Mouse (Mus musculus): ENCODE results near the gene Defb6.

The Defb6 gene

DNA sequence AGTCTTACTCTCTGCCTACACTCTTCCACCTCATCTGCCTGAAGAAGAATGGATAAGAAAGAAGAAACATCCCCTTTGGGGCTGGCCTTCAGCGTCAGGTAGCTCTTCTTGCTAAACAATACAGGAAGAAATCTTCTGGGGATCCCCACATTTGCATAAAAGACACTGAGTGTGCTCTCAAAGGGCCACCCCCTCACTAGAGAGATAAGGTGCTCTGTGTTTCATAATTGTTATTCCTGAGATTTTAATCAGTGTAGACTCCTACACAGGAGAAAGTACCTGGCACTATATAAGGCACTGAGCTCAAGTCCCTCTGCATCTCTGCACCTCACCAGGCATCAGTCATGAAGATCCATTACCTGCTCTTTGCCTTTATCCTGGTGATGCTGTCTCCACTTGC, at the start of gene Defb6:
TSS of gene Defb6 (plus strand) at position 318 of the 400 bp plus-strand sequence.
- no peak for DNase-seq (ENCODE audit: low spot score)

DNA sequence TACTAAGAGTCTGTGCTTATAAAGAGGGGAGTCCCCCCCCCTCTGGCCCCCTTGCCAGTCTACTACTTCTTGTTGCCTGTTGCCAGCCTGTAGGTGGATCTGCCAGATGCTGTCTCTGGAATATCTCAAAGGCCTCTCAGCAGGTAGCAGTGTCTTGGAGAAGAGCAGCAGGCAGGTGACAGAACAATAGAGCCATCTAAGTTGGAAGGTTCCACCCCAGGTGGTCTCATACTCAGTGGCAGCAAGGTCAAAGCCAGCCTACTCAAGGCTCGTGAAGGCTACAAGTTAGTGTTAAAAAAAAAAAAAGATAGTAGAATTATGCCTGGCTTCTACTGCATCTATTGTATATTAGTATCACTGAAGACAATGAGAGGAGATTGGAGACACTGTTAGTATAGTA, 12.8 kb downstream of the Defb6 start:
- DNase-seq (ENCODE audit: low spot score): no peak

DNA sequence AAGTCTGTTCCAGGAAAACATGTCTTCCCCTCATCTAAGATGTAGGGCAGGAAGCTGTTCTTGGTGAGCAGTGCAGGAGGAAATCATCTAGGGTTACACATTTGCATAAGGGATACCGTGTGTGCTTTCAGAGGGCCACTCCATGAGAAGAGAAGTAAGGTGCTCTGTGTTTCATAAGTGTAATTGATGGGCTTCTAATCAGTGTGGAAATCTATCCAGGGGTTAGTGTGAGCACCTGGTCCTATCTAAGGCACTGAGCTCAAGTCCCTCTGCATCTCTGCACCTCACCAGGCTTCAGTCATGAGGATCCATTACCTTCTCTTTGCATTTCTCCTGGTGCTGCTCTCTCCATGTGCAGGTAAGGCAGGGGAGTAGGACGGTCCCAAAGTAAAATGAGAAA, 14.3 kb downstream of the Defb6 start, which contains the start of gene Defb46:
TSS of gene Defb46 (plus strand) at position 301 of the 400 bp plus-strand sequence.
- DNase-seq (ENCODE audit: low spot score): no peak

DNA sequence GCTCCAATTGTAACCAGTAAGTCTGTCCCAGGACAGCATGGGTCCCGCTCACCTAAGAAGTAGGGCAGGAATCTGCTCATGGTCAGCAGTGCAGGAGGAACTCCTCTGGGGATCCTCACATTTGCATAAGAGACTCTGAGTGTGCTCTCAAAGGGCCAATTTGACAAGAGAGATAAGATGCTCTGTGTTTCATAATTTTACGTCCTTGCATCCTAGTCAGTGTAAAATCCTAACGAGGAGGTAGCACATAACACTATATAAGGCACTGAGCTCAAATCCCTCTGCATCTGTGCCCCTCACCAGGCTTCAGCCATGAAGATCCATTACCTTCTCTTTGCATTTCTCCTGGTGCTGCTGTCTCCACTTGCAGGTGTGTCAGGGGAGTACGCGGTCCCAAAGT, 22.0 kb downstream of the Defb6 start, which contains the start of gene Defb5:
TSS of gene Defb5 (plus strand) at position 301 of the 400 bp plus-strand sequence.
- DNase-seq (ENCODE audit: low spot score): no peak

DNA sequence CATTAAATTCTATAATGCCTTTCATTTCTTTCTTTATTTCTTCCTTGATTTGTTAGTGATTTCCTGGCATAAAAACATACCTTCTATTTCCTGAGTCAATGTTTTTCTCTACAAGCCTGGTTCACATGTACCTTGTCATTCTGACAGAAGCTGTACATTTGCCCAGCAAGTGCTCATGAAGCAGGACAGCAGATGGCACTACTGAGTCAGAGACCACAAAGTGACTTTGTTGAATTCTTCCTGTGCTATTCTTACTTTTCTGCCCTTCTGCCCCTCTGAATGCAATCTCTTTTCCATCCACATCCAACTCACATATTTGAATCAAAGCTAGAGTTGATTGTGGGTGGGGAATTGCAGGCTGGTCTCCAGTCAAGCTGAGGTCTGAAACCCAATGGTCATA, 32.9 kb downstream of the Defb6 start:
- peak; percentile 6 for DNase-seq (ENCODE audit: low spot score)

DNA sequence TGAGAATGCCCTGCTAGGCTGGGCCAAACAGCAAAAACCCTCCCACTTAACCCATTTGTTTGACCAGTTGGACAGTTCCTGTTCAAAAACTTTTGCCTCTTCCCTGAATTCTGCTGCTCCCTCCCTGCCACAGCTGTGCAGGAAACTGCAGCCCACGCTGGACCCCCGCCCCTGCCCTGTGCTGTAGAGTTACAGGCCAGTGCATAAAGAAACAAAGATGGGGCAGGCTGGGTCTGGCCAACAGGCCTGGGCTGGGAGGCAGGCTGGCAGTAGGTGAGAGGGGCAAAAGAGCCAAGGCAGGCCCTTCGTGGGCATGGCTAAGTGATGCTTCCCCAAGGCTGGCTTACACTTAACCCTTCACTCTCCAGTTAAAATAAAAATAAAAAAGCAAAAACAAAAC, 34.4 kb downstream of the Defb6 start:
- DNase-seq (ENCODE audit: low spot score): no peak

Data from embryo, embryonic 10 days (tissue).